Mouse (Mus musculus) C2C12 (cell line): ENCODE results near the gene Mtmr6. TPM values are rescaled to one million over a fixed set of nuclear protein-coding genes. Genes with fewer than 3 reads are reported as not detected.
A peak's percentile ranks its signal among the peaks of the same experiment; 100 is the strongest.

Experiments used
- H3K27me3 ChIP-seq: one replicate; pipeline ENCODE4 v1.6.1; 2011; ENCODE audit not compliant: control insufficient read depth, insufficient read depth, insufficient read length
- H3K36me3 ChIP-seq: one replicate; pipeline ENCODE4 v1.6.1; 2011; ENCODE audit not compliant: control insufficient read depth, insufficient read depth
- H3K4me3 ChIP-seq: one replicate; pipeline ENCODE4 v1.5.1; 2011; ENCODE audit warnings: mild to moderate bottlenecking, control low read depth; ENCODE audit not compliant: poor library complexity, insufficient read depth, severe bottlenecking
- H3K79me2 ChIP-seq: one replicate; pipeline ENCODE4 v1.6.1; 2011; ENCODE audit not compliant: control insufficient read depth, insufficient read depth
- H3K79me3 ChIP-seq: one replicate; pipeline ENCODE4 v1.6.1; 2011; ENCODE audit warnings: low read depth, control low read depth
- H3ac ChIP-seq: one replicate; pipeline ENCODE3; 2011; ENCODE audit warnings: low read depth; ENCODE audit not compliant: control insufficient read depth, insufficient read length
- CEBPB ChIP-seq: IDR thresholded peaks from one replicate; pipeline ENCODE4 v1.6.1; 2011; ENCODE audit warnings: low read depth, mild to moderate bottlenecking, control low read depth, moderate library complexity
- CTCF ChIP-seq: IDR thresholded peaks from one replicate; pipeline ENCODE4 v1.5.1; 2011; ENCODE audit not compliant: control insufficient read depth, insufficient read depth, insufficient read length
- FOSL1 ChIP-seq: IDR thresholded peaks from one replicate; pipeline ENCODE4 v1.8.0; 2011; ENCODE audit warnings: mild to moderate bottlenecking, low read length; ENCODE audit not compliant: poor library complexity, insufficient read depth, severe bottlenecking
- MAX ChIP-seq: IDR thresholded peaks from one replicate; pipeline ENCODE4 v1.6.1; 2011; ENCODE audit warnings: mild to moderate bottlenecking, control low read depth
- MYOD1 ChIP-seq: IDR thresholded peaks from one replicate; pipeline ENCODE4 v1.6.1; 2011; ENCODE audit warnings: low read depth; ENCODE audit not compliant: control insufficient read depth, insufficient read length
- MYOG ChIP-seq: IDR thresholded peaks from one replicate; pipeline ENCODE4 v1.6.1; 2011; ENCODE audit not compliant: control insufficient read depth, insufficient read length; ENCODE audit errors: extremely low read depth
- USF1 ChIP-seq: IDR thresholded peaks from one replicate; pipeline ENCODE4 v1.6.1; 2011; ENCODE audit warnings: low read depth, mild to moderate bottlenecking, control low read depth, moderate library complexity
- long read RNA-seq, 2 experiments: library from polyadenylated mRNA; unstranded; transcript quantifications; one replicate each; pipeline ENCODE4 v2.0.0; 2019 to 2020
- polyA plus RNA-seq: library from polyadenylated mRNA; unstranded; fragments of >200 nt; fragmentation: generic; extraction: Trizol; gene quantifications from one replicate; pipeline ENCODE4 v1.2.1, GENCODE M21; 2012; ENCODE audit warnings: missing spikeins

Mtmr6 gene
- 10.0 TPM for polyA plus RNA-seq
- long read RNA-seq, experiment 1, transcript Mtmr6-201 (14 exons, 3,813 nt) = major isoform, 24 of 30 reads
- long read RNA-seq, experiment 1, partial matches to known transcripts = 2 of 30 reads
- long read RNA-seq, experiment 1, other reads (novel, unspliced or antisense) = 3 of 30 reads
- long read RNA-seq, experiment 2, transcript Mtmr6-201 (14 exons, 3,813 nt) = major isoform, 442 of 492 reads
- long read RNA-seq, experiment 2, partial matches to known transcripts = 7 of 492 reads
- long read RNA-seq, experiment 2, other reads (novel, unspliced or antisense) = 40 of 492 reads

DNA sequence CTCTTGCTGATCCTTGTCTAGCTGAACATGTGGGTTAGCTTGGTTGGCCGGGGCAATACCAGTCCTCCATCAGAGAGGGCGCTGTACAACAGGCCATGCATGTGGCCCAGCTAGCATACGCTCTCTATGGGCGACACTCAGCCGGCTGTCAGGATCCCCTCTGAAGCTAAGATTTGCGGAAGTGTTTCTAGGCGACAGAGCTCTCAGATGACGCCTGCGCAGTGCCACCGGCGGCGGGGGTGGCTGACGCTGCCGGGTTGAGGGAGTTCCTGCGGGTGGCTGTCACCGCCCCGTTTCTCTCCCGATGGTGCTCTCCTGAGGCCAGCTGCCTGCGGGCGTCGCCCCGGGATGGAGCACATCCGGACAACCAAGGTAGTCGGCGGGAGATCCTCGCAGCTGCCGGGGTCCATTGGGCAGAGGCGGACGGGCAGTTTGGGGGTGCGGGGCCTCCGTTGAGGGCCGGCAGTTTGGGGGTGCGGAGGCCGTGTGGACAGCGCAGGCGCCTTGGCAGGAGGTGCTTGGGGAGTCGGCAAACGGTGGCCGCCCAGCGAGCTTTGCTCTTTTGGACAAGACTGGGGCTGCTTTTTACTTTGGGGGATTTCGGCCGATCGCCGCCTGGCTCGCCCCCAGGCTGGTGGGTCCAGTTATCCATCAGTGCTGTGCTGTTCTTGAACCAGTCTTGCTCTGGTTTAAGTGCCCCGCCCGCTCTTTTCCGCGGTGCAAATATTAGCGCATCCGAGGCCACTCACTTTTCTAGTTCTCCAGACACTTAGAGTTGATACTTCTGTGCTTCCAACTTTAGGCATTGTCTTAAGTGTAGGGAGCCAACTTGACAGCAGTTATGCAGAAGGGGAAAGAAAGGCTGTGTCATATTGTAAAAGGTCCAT lies at the start of gene Mtmr6:
Gene Mtmr6 (plus strand): TSS at position 239 of the 887 bp plus-strand sequence.
- Histone ChIP-seq H3K36me3 (no peaks in the 10 kb centered on the region), H3K4me3 (peak within 1 kb of the TSS; percentile 64), H3K27me3 (no peaks in the 10 kb centered on the region), H3K79me3 (peaks cover 20% of the 10 kb centered on the region), H3ac (peak within 1 kb of the TSS; percentile 77), H3K79me2 (peaks cover 43% of the 10 kb centered on the region)
- no peak for TF ChIP-seq FOSL1
- TF ChIP-seq MAX = peak; percentile 91
- peak; percentile 2 for TF ChIP-seq MYOD1
- peak; percentile 90 for TF ChIP-seq CTCF
- no peak for TF ChIP-seq USF1
- no peak for TF ChIP-seq CEBPB
- TF ChIP-seq MYOG = no peak

DNA sequence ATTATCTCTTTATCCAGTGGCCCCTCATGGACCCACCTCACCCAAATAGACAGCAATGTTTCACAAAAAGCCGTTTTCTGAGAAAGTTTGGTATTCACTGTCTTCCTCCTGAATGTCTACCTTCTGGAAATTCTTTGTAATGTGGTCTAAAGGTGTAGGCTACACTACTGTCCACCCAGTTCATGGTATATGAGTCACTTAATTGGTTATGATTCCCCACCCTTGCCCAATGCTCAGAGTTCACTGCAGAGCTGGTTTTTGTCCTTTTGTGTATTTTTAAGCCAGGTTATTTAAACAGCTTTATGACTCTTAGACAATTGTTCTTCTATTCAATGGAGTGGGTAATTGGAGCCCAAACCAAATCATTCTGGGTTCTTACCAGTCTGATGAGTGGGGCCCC lies 48.9 kb upstream of the Mtmr6 start:
- no peak overlapping the region for H3K4me3 ChIP-seq
- H3K27me3 ChIP-seq = no peaks in the 10 kb centered on the region
- H3K36me3 ChIP-seq = peaks cover 38% of the 10 kb centered on the region
- no peak for TF ChIP-seq CTCF
- TF ChIP-seq MYOG = no peak
- H3ac ChIP-seq = no peak overlapping the region
- H3K79me2 ChIP-seq = no peaks in the 10 kb centered on the region
- H3K79me3 ChIP-seq = no peaks in the 10 kb centered on the region

DNA sequence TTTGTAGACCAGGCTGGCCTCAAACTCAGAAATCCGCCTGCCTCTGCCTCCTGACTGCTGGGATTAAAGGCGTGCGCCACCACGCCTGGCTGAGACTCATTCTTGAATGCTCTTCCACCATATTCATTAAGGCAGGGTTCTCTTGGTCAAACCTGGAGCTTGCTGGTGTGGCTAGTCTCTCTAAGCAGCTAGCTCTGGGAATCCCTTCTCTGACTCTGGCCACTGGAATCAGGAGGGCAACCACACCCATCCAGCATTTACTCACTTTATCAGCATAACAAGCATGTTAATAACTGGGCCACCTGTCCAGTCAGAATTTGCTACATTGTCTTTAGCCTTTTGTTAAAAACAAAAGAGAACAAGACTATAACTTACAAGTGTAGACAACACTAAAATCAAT lies 47.4 kb upstream of the Mtmr6 start:
- Histone ChIP-seq H3ac (no peak overlapping the region), H3K4me3 (no peak overlapping the region), H3K79me3 (peaks cover 1% of the 10 kb centered on the region), H3K79me2 (no peaks in the 10 kb centered on the region), H3K27me3 (no peaks in the 10 kb centered on the region), H3K36me3 (peaks cover 44% of the 10 kb centered on the region)
- TF ChIP-seq FOSL1 (no peak), USF1 (no peak), MYOG (no peak), MYOD1 (no peak), MAX (no peak), CEBPB (no peak), CTCF (no peak)

DNA sequence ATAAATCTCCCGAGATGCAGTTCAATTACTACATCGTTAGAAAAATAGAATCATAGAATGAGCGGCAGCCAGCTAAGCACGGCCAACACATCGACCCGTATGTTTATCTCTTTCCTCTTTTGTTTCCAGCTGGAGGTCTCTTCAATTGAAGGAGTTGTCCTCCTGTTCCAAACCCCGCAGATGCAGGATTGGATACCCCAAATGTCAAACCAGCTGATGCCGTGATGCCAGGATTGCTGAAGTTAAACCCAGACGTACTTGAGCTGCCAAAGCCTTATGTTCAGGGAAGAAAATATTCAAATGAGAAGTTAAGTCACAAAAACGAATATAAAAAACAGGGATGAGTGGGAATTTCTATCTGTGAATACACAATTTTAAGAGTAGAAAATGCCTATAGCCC lies 45.1 kb upstream of the Mtmr6 start:
- Histone ChIP-seq H3K27me3 (no peaks in the 10 kb centered on the region), H3ac (no peak overlapping the region), H3K4me3 (no peak overlapping the region), H3K79me2 (no peaks in the 10 kb centered on the region), H3K79me3 (peaks cover 3% of the 10 kb centered on the region), H3K36me3 (peaks cover 44% of the 10 kb centered on the region)
- no peak for TF ChIP-seq MYOD1

DNA sequence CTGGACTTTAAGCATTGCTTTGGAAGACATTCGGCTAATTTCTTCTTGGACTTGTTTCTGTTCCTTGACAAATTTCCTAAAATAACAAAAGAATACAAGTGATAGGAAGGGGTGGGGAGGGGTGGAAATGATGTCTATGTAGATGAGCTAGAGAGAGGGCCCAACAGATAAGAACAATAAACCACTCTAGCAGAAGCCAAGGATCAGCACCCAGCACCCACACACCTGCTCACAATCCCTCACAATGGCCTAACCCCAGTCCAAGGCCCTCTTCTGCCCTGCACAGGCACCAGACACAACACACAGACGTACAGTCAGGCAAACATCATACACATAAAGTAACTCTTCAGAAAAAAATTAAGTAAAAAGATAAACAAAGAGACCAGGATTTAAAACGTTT lies 26.5 kb upstream of the Mtmr6 start:
- Histone ChIP-seq H3K79me2 (no peaks in the 10 kb centered on the region), H3K36me3 (peaks cover 89% of the 10 kb centered on the region), H3K79me3 (peaks cover 6% of the 10 kb centered on the region), H3K27me3 (no peaks in the 10 kb centered on the region), H3ac (no peak overlapping the region), H3K4me3 (no peak overlapping the region)
- TF ChIP-seq USF1 (no peak), CEBPB (no peak), MYOD1 (no peak), MYOG (no peak), MAX (no peak), FOSL1 (no peak), CTCF (no peak)

DNA sequence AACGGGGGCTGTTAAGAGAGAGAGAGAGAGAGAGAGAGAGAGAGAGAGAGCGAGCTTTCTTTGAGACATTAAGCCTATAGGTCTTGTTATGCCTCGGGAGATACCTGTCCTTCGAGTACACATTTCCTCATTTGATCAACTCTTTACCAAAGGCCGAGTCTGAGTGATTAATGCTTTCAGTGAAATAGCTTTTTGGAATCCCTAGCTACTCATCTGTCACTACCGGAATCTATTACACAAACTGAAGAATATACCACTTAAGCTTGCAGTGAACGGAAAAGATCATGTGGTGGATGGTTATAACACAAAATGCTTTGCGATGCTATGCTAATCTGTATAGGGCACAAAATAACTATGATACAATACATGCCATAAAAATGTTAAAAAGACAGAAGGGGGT lies 14.7 kb upstream of the Mtmr6 start:
- peak overlapping the region; percentile 86 for H3K4me3 ChIP-seq
- peaks cover 46% of the 10 kb centered on the region for H3K79me3 ChIP-seq
- H3K79me2 ChIP-seq = peaks cover 55% of the 10 kb centered on the region
- peak overlapping the region; percentile 37 for H3ac ChIP-seq
- H3K36me3 ChIP-seq = peaks cover 18% of the 10 kb centered on the region
- no peaks in the 10 kb centered on the region for H3K27me3 ChIP-seq
- TF ChIP-seq CEBPB (no peak), MYOG (no peak), FOSL1 (no peak), USF1 (no peak), MAX (no peak), CTCF (no peak), MYOD1 (no peak)
